Mouse (Mus musculus): Measurements from ENCODE around the gene Olfr1513.

DNA sequence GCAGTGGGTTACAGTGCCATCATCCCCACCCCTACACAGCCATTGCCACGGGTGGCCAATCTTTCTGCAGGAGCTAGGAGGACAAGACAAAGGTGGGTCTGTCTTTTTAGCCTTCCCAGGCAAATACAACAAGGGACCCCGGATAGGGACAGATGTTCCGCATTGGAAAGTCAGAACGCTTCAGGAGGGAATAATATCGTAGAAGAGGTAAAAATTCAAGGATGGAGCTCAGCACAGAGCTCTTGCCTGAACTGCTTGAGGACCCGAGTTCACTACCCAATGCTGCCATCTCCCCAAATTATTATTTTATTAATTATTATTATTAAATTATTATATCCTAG, 16.7 kb downstream of the Olfr1513 start:
- TF ChIP-seq GATA1 (IDR thresholded peaks at IDR 0.05; ENCODE audit: low read length) (no peak), TAL1 (IDR thresholded peaks at IDR 0.05; ENCODE audit: low read length) (no peak)
